Mouse (Mus musculus) left cerebral cortex, adult 9 months (tissue): Measurements from ENCODE around the gene Neurl1b.
A peak's percentile ranks its signal among the peaks of the same experiment; 100 is the strongest.

Source experiments
- DNase-seq, 2 experiments: peaks; one replicate each; pipeline ENCODE4 v3.0.0; 2022; ENCODE audit warnings: low spot score in 2 of 2

Gene Neurl1b

DNA sequence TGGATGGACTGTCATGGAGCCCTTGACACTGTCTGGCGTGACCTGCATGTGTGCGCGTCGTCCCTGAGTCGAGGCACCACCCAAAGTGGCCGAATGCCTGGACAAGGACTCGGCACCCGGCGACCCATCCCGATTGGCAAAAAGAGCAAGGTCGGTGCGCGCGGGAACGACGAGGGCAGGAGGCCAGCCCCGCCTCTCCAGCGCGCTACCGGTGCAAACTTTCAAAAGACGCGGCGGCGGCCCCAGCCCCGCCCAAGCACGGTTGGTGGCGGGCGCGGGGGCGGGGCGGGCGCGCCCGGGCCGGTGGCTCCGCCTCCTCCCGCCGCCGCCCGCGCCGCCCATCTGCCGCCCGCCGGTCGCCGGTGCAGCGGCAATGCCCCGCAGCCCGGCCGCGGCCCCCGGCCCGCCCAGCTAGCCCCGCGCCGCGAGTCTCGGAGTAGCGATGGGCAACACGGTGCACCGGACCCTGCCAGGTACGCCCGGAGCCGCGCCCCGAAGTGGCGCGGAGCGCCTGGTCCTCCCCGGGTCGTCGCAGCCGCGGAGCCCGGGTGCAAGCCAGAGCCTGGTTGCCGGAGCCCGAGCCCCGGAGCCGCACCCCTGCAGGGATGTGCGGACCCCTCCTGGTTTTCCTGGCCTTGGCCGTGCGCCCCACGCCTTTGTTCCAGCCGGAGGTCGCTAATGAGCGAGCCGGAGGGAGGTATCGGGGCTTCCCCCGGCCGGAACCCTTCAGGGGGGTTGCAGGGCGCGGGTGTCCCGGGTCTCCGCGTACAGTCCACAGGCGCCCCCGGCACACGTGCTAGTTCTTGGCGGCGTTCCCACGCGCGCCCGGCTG is at the start of gene Neurl1b:
Neurl1b (plus strand) TSS at position 307 of the 832 bp plus-strand sequence.
- no peak for DNase-seq

DNA sequence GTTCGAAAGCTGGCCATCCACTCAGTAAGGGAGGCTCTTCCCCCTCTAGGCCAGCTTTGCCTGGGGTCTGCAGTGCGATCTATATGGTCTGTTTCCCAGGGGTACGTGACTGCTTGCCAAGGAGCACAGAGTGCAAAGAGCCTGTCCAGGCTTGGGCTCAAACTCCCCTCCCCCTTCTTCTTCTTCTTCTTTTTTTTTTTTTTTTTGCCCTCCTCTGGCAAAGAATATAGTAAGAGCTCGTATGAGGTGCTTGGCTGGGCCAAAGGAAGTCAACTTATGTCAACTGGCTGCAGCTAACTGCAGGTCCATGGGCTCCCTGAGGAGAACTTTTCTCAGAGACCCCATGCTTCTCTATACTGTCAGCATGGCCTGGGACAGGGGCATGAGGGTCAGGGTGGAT is 47.8 kb upstream of the Neurl1b start:
- DNase-seq = no peak

DNA sequence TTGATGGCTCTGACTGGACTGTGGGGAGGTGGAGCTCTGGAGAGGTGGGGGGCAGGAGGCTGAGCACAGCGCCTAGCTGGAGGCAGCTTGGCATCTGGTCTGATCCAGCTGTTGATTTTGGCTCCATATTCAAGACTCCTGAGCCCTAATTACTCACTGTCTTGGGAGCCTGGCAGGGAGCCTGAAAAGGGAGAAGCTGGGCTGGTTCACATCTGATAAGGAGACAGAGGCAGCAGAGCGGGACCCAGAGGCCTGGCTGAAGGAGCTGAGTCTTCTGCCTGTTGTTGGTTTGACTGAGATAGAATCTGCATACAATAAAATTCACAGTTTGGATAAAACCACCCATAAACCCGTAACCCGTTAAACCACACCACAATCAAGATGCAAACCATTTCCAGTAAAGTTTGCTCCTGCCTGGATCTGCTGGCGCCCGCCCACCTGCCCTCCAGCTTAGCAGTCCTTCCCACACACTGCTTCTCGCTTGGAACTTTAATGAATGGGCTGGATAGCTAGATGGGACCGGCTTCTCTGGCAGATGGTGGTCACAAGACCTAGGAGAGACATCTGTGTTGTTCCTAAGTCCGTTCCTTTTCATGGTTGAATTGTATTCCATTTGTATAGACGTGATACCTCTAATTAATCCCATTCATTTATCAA is 46.2 kb upstream of the Neurl1b start:
- peak in 1 of 2 experiments; percentile 45 for DNase-seq

DNA sequence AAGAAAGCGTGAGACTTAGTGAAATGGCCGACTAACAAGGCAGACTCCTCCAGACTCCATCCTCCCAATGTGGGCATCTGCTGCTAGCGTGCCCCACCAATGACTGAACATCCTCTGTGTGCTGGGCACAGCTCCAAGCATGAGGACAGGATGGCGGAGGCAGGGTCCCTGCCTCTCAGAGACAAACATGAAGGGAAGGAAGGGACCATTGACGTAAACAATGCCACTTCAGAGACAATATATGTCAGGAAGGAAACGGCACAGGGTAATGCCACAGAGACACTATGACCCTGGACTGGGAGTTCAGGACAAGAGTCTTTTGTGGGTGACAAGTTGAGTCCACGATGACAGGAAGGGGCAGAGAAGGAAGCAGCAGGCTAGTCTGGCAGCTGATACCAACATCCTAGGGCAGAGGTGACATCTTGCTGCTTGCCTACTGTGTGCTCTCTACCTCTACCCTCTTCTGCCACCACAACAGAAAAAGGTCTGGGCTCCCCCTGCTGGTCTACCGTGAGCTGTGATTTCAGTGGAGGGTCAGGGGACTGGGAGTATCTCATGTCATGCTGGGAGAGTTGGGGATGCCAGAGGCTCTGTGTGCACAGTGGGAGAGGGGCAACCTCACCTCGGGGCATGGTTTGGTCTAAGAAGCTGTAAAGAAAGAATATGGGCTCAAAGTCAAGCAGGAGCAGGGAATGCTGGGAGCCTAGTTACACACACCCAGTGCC is 43.9 kb upstream of the Neurl1b start:
- peak in 1 of 2 experiments; percentile 51 for DNase-seq

DNA sequence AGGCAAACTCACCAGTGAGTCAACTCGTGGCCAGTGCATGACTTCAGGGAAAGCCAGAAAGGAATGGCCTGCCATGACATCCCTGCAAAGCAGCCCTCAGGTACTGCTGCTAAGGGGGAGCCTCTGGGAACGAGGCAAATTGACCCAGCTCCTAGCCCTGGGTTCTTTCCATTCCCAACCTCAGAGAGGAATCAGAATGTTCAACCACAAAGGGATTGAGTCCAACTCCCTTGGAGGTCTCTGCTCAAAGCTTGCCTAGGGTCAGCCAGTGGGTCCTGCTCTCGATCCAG is 43.4 kb upstream of the Neurl1b start:
- no peak for DNase-seq

DNA sequence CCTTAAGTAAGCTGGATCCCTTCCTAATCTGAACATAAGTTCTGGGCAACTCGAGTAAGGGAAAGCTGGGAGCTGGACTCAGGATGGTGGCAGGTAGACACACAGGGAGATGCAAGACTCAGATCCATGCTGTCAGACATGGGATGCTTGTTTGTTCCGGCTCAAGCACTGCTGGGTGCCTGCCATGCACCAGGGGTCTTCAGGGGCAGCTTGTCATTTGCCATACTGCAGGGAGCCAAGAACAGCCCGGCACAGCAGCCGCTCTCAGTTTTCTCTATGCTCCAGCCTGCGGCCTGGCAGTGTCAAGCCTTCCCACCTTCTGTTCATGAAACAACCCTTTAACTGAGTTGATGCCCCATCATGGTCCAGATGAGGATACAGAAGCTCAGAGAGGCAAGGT is 41.4 kb upstream of the Neurl1b start:
- no peak for DNase-seq

DNA sequence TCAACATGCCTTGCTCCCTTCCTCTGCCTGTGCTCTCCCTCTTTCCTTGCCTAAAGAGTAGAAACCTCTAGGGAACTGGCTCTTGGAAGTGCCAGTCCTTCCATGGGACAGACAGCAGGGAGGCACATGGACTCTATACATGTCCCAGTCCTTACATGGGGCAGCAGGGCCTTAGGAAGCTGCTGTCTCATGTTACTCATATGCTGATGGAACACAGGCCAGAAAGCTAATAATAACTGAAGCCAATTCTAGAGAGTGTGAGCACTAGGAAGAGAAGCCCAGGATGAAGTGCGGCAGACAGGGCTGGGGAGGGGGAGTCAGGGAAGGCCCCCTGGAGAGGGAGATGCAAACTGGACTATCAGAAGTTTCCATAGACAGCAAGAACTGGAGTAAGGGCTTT is 38.2 kb upstream of the Neurl1b start:
- no peak for DNase-seq

DNA sequence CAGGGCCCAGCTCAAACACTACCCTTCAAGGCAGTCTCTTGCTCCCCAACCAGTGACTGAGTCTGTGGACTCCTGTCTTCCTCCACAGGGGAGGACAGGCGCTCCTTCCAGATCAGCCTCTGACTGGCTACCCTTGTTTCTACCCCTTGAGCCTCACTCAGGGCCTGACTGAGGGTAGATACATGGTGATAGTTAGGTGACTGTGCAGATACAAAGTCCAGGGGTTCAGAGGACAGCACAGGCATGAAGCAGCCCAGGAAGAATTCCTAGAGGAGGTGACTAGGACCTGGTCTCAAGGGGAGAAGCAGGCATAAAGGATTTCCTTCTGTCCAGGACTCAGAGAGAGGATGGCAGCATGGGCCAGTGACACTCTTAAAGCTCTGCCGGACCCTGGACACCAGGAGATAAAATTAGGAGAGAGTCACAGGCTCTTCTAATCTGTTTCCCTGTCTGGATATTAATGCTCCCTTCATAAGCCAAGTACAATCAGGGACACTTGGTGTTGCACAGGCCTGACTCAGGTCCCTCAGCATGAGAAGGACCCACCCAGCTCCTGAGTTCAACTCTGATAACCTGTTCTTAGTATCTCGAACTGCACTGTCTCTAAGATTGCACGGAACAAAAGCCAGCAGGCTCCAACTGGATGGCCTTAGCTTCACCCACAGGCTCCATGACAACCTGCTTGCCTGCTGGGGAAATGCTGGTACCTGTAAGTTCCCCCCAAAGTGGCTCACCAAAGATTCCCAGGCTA is 37.5 kb upstream of the Neurl1b start:
- no peak for DNase-seq

DNA sequence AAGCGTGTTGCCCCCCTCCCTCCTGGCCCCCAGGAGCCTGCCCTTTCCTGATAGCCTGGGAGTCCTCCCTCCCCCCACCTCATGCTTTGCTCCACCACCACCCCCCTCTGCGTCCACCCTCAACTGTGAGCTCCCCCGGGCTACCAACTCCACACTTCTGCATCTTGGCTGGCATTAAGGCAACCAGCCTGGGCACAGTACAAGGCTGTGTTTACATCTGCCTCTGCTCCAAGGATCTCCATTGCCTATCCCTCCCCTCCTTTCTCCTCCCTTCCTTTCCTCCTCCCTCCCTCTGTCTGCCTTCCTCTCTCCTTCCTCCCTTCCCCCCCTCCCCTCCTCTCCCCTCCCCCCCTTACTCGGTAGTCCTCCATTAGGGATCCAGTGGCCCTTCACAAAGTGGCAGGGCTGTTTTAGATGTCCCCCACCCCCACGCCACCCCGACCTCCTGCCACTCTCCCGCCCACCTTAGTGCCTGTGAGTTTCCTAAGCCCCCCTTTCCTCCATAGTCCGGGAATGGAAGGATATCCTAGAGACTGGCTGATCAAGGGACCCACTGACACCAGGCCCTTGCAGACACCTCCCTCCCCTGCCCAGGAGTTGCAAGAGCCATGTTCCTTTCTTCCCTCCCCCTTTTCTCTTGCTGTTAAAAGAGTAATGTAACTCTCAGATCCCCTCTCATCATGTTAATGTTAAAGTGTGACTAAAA is 34.2 kb upstream of the Neurl1b start:
- DNase-seq = peak in 1 of 2 experiments; percentile 66

DNA sequence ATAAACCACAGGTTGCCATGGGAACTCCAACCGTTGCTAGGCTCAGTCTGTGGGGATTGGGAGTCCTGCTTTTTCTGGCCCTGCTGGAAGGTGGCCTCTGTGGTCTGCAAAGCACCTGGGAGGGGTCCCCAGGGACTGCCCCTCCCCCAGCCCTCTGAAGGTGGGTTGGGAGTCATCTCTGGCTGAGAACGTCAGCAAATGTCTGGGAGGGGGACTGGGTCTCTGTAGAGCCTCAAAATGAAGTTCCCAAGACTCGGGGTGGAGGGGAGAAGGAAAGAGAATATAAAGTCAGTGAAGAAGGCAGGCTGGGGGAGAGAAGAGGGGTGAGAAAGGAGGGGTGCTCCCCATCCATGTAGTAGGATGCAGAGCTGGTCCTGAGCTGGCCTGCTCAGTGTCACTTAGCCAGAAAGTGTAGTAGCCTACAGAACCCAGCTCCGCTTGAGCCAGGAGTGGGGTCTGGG is 33.6 kb upstream of the Neurl1b start:
- peak in 1 of 2 experiments; percentile 76 for DNase-seq

DNA sequence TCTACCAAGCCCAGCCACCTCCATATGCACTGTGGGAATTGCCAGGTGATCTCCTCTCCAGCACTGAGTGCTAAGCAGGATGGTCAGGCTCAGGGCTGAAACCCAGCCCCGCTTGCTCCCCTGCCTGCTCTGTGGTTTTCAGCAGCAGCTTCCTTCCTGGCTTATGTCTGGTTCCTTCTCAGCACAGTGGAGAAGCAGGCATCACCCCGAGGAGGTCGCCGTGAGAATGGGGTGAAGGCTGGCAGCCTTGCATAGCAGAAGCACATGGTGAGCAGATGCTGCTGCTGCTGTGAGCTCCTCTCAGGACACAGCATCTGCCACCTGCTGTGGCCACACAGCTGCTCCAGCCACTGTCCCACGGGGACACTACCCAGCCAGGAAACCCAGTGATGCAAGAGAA is 33.0 kb upstream of the Neurl1b start:
- no peak for DNase-seq

DNA sequence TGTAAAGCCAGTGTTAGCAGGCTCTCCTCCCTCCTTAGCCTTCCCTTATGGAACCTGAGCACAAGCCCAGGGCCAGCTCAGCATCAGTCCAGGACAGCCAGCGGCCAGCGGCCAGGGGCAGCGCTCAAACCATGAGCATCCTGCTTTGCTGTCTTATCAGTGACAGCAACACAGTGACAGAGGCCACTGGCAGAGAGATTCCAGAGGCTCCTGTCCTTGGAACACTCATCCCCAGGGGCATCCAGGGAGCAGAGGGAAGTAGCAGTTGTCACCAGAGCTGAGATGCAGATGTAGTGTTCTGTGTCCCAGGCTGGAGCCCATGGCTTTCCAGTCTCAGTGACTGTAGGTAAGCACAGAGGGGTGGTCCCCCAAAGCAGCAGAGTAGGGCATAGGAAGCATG is 32.5 kb upstream of the Neurl1b start:
- DNase-seq = no peak

DNA sequence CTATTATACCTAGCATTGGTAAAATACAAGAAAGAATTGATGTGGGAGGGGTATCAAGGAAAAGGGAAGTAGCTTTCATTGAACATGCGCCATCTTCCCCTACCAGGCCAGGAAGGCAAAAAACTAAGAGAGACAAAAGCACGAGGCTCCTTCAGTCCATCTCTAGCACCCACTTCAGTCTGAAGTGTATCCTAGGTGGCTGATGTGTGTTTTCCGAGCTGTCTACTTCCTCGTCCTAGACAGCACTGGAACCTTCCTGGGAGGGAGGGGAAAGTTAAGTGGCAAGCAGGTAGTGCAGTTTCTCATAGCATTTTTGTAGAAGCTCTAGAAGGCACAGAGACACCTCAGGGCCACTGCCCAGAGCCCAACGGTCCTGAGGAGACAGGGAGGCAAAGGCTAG is 31.9 kb upstream of the Neurl1b start:
- no peak for DNase-seq

DNA sequence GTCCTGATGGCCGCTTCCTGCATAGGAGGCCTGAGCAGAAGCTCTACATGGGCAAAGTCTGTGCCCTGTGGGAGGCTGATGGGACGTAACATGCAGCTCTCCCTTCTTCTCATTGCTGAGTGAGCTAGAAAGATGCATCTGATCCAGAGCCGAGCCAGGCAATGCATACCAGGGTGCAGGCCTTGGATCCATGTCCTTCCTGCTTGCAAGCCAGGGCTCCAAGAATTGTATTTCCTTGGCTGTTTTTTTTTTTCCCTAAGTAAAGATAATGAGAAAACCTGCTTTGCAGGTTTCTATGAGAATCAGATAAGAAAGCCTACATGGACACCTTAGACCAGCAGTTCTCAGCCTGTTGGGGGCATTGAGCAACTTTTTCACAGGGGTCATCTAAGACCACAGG is 30.5 kb upstream of the Neurl1b start:
- no peak for DNase-seq

DNA sequence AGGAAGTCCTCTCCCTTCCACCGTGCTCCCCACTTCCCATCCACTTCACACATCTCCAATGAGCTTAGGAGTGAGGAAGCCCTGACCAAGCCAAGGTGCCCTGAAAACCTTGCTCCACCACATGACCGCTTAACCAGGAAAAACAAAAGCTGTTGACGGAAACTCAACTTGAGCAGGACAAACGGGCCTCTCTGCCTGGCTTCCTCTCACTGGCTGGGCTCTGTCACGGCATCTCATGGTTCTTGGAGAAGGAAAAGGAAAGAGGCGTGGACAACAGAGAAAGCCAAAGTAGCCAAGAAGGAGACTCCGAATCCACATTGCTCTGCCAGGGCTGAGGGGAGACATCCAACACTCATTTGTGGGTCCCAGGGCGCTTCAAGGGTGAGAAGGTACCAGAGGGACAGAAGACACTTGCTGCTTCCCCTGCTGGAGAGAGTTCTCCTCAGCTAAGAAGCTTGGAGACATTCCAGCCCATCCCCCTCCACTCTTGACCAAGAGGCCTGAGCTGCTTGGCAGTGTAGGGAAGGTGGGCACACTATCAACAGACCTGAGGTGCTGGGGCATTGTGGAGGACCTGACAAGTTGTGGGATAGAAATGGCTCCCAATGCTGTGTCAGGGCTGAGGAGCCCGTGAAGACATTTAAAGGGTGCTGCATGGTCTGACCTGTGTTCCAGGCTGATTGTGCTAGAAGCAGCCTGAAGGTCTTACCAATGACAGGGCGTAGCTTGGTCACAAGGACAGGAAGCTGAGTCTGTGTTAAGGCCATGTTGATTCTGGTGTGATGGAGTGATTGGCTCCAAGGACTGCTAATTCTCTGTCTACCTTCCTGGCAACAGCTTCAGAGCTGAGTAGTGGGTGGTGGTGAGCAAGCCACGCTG is 29.1 kb upstream of the Neurl1b start:
- no peak for DNase-seq

DNA sequence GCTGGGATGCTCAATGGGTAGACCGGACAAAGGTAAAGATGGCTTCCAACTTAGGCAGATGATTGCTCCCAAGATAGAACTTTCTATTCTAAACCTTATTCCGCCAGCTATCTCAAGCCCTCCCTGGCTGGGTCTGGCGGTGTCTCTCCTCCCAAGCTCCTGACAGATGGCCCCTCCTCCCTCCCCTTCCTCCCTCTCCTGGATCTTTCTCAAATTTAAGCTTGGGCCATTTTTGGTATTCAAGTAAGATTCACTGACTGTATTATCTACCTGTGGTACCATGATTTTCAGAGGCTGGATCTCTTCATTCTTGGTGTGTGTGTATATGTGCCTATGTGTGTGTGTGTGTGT is 28.5 kb upstream of the Neurl1b start:
- no peak for DNase-seq

DNA sequence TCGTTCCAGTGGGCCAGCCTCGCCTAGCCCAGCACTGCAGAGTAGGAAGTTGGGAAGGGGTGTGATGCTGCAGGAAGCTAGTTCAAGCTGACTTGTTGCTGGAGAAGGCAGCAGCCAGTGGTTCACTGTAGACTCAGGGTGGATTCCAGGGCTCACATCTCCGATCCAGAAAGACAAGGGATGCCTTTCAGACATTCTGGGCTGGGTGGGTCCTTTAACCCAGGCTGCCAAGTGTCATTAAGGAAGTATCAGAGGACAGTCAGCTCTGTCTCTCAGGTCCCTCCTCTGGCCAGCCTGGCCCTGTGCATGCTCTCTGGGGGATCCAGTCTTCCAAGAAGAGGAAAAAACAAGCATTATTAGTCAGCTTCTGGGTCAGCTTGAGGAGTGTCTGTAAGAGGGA is 26.5 kb upstream of the Neurl1b start:
- no peak for DNase-seq

DNA sequence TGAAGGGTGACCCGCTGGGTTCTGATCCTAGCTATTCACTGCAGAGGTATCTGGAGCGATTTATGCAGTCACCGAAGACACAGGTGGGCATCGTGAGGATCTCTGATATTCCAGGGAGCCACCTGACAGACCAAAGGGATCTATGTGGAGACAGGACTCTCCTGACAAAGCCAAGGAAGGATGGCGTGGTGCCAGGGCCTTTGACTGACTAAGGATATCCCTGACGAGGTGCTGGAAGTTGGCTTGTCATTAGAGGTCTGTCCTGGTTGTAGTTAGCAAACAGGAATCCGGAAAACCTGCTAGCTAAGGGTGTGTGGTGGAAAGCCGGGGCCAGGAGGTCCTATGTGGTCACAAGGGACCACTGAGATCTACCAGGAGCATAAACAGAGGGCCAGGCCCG is 25.4 kb upstream of the Neurl1b start:
- DNase-seq = no peak

DNA sequence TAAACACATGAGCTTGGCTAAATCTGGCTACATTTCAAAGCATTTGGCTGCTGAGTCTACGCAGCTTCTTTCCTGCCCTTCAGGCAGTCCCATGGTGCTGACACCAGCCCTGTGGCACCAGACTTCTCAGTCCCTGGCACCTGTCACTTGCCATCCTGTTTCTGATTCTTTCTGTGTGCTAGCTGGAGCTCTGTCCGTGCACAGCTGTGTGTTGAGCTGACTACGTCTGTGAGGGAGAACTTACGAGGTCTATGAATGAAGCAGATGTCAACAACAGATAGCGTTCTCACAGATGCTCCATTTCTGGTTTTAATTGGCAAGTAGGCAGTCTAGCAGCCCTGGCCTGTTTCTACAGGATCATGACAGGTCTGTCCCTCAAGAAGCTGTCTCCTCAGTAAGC is 24.0 kb upstream of the Neurl1b start:
- DNase-seq = no peak

DNA sequence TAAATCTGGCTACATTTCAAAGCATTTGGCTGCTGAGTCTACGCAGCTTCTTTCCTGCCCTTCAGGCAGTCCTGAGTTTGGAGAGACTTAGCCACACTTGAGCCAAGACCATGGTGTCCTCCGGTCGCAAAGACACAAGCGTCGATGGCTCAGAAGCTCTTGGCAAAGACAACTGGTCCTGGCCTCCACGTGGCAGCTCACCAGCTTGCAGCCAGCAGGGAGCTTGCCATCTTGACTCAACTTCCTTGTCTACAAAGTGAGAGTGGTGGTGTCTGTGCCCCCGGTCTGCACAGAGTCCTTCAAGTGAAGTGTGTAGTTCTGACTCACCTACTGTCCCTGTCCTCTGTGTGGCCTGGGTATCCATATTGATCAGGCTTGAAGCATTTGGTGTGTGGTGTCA is 22.3 kb upstream of the Neurl1b start:
- no peak for DNase-seq

DNA sequence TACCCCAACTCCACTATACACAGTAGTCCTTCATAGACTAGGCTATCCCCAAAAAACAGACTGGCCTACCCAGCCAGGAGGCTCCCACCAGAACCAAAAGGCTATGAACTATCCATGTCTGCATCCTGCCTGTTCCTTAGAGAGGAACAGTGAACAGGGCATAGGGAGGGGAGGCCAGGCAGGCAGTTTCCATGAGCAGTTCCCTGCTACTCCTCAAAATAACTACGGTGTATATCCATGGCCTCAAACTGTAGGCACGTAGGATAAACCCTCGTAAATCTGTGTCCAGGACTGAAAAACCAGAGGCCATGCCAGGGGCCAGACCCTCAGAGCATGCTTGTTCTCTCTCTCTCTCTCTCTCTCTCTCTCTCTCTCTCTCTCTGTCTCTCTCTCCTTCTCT is 17.9 kb upstream of the Neurl1b start:
- DNase-seq = no peak
